Mouse (Mus musculus) A20 (cell line): ENCODE measurements around the gene Kcnip4.
A peak's percentile ranks its signal among the peaks of the same experiment; 100 is the strongest.

Source experiments
- DNase-seq: peaks from one replicate; pipeline ENCODE4 v3.0.0-alpha.2; 2011; ENCODE audit warnings: low read depth, low spot score

The Kcnip4 gene

GRCm38 (mm10) chr5:48419741-48420140, 1105.0 kb downstream of the Kcnip4 start:
- DNase-seq = no peak

GRCm38 (mm10) chr5:48412261-48412660, 1112.4 kb downstream of the Kcnip4 start:
- DNase-seq = no peak

GRCm38 (mm10) chr5:48411462-48411861, 1113.2 kb downstream of the Kcnip4 start:
- no peak for DNase-seq

GRCm38 (mm10) chr5:48410348-48410747, 1114.4 kb downstream of the Kcnip4 start:
- no peak for DNase-seq

GRCm38 (mm10) chr5:48408276-48408675, 1116.4 kb downstream of the Kcnip4 start:
- no peak for DNase-seq

GRCm38 (mm10) chr5:48402497-48402896, 1122.2 kb downstream of the Kcnip4 start:
- DNase-seq = no peak

- peak; percentile 94 for DNase-seq
These were observed 1152.6 kb downstream of the Kcnip4 start for GRCm38 (mm10) chr5:48371890-48372766.

GRCm38 (mm10) chr5:48349309-48349708, 1175.4 kb downstream of the Kcnip4 start:
- peak; percentile 56 for DNase-seq

- DNase-seq = no peak
These were observed 1178.6 kb downstream of the Kcnip4 start for GRCm38 (mm10) chr5:48345983-48346648.

GRCm38 (mm10) chr5:48345095-48345982, 1179.4 kb downstream of the Kcnip4 start:
- DNase-seq = peak; percentile 16

- DNase-seq = no peak
These were observed 1183.8 kb downstream of the Kcnip4 start for GRCm38 (mm10) chr5:48340808-48341433.
